Mouse (Mus musculus) embryonic facial prominence, embryonic 12.5 days (tissue): Measurements from ENCODE around the gene Ahcyl1. TPM values are rescaled to one million over a fixed set of nuclear protein-coding genes. Genes with fewer than 3 reads are reported as not detected.

Source experiments
- ATAC-seq: fragments of 200-750 bp; cut with Nextera tagmentation; 2 replicates; pipeline ENCODE4 v1.8.0; 2017; ENCODE audit not compliant: insufficient number of reproducible peaks, insufficient read depth, low FRiP score, low TSS enrichment
- H3K27ac ChIP-seq: fragments of 300-500 bp; sonication (generic); 2 replicates; pipeline ENCODE4 v1.5.1; 2016; ENCODE audit warnings: mild to moderate bottlenecking
- H3K27me3 ChIP-seq: fragments of 300-500 bp; sonication (generic); 2 replicates; pipeline ENCODE4 v1.6.1; 2016; ENCODE audit warnings: mild to moderate bottlenecking, moderate library complexity
- H3K36me3 ChIP-seq: fragments of 300-500 bp; sonication (generic); 2 replicates; pipeline ENCODE4 v1.6.1; 2016; ENCODE audit warnings: mild to moderate bottlenecking
- H3K4me1 ChIP-seq: fragments of 300-500 bp; sonication (generic); 2 replicates; pipeline ENCODE4 v1.6.1; 2016
- H3K4me2 ChIP-seq: fragments of 300-500 bp; sonication (generic); replicated peaks from 2 replicates; pipeline ENCODE4 v1.6.1; 2016; ENCODE audit warnings: mild to moderate bottlenecking, moderate library complexity
- H3K4me3 ChIP-seq: fragments of 300-500 bp; sonication (generic); 2 replicates; pipeline ENCODE4 v1.5.1; 2016; ENCODE audit warnings: mild to moderate bottlenecking
- H3K9ac ChIP-seq: fragments of 300-500 bp; sonication (generic); 2 replicates; pipeline ENCODE4 v1.6.1; 2016; ENCODE audit warnings: mild to moderate bottlenecking, moderate library complexity
- H3K9me3 ChIP-seq: fragments of 300-500 bp; sonication (generic); 2 replicates; pipeline ENCODE4 v1.6.1; 2016; ENCODE audit warnings: mild to moderate bottlenecking, moderate library complexity
- WGBS: fragments of 180-500 bp; shearing (Covaris S2); methylation state at CpG from one replicate; pipeline ENCODE4 v1.1.7; 2016; 5-methylcytosine and 5-hydroxymethylcytosine counted together
- polyA plus RNA-seq: library from polyadenylated mRNA; unstranded; fragments of >200 nt; fragmentation: Nextera tagmentation; extraction: Ambion mirVana; gene quantifications from 2 replicates; pipeline ENCODE4 v1.2.1, GENCODE M21; 2016

Gene Ahcyl1
- 110 and 119 TPM in 2 replicates for polyA plus RNA-seq

GRCm38 (mm10) chr3:107695948-107696881 is at the start of gene Ahcyl1:
Gene Ahcyl1, minus strand, starts transcription at chr3:107696560.
- Histone ChIP-seq H3K27ac (peak within 1 kb of the TSS; percentile 93), H3K4me3 (peak within 1 kb of the TSS; percentile 81), H3K27me3 (no peaks in the 10 kb centered on the region), H3K4me2 (peak within 1 kb of the TSS; percentile 88), H3K9me3 (no peaks in the 10 kb centered on the region), H3K9ac (peak within 1 kb of the TSS; percentile 94), H3K4me1 (peaks cover 20% of the 10 kb centered on the region), H3K36me3 (no peaks in the 10 kb centered on the region)
- peak; percentile 98 for ATAC-seq
- under 1% methylated on average over 93 of the region's 93 CpGs for WGBS

- no peaks in the 10 kb centered on the region for H3K9me3 ChIP-seq
- no peak overlapping the region for H3K9ac ChIP-seq
- peaks cover 27% of the 10 kb centered on the region for H3K36me3 ChIP-seq
- 76% methylated on average over 3 of the region's 3 CpGs for WGBS
- H3K27me3 ChIP-seq: no peaks in the 10 kb centered on the region
- peaks cover 13% of the 10 kb centered on the region for H3K4me1 ChIP-seq
- no peak for ATAC-seq
- no peak overlapping the region for H3K4me2 ChIP-seq
- no peak overlapping the region for H3K4me3 ChIP-seq
- H3K27ac ChIP-seq: no peak overlapping the region
Observed at GRCm38 (mm10) chr3:107746026-107746425, 49.7 kb upstream of the Ahcyl1 start.

GRCm38 (mm10) chr3:107743650-107744049 is 47.3 kb upstream of the Ahcyl1 start:
- no peaks in the 10 kb centered on the region for H3K9me3 ChIP-seq
- H3K27ac ChIP-seq: no peak overlapping the region
- no peak overlapping the region for H3K9ac ChIP-seq
- peaks cover 25% of the 10 kb centered on the region; the same call in 1 of the 2 replicates for H3K36me3 ChIP-seq
- no peak overlapping the region for H3K4me3 ChIP-seq
- H3K4me2 ChIP-seq: no peak overlapping the region
- WGBS: 89% methylated on average over 1 of the region's 1 CpGs
- ATAC-seq: no peak
- no peaks in the 10 kb centered on the region for H3K27me3 ChIP-seq
- peaks cover 25% of the 10 kb centered on the region for H3K4me1 ChIP-seq

- ATAC-seq: no peak
- Histone ChIP-seq H3K4me3 (no peak overlapping the region), H3K4me1 (peaks cover 25% of the 10 kb centered on the region), H3K4me2 (no peak overlapping the region), H3K27me3 (no peaks in the 10 kb centered on the region), H3K36me3 (peaks cover 19% of the 10 kb centered on the region; the same call in 1 of the 2 replicates), H3K9me3 (no peaks in the 10 kb centered on the region), H3K27ac (no peak overlapping the region), H3K9ac (no peak overlapping the region)
- 34% methylated on average over 3 of the region's 3 CpGs for WGBS
Observed at GRCm38 (mm10) chr3:107743107-107743506, 46.7 kb upstream of the Ahcyl1 start.

- Histone ChIP-seq H3K4me2 (no peak overlapping the region), H3K4me3 (no peak overlapping the region), H3K9me3 (no peaks in the 10 kb centered on the region), H3K27me3 (no peaks in the 10 kb centered on the region), H3K27ac (0 out of 2 replicates have a peak overlapping the region, but pooled peaks have one; percentile 80), H3K4me1 (peaks cover 25% of the 10 kb centered on the region), H3K9ac (no peak overlapping the region), H3K36me3 (peaks cover 15% of the 10 kb centered on the region; the same call in 1 of the 2 replicates)
- ATAC-seq: no peak
- WGBS: 85% methylated on average over 10 of the region's 10 CpGs
Observed at GRCm38 (mm10) chr3:107742071-107742710, 45.8 kb upstream of the Ahcyl1 start.

GRCm38 (mm10) chr3:107741387-107741786 is 45.0 kb upstream of the Ahcyl1 start:
- no peak for ATAC-seq

GRCm38 (mm10) chr3:107740578-107741207 is 44.3 kb upstream of the Ahcyl1 start:
- Histone ChIP-seq H3K9ac (no peak overlapping the region), H3K4me1 (peaks cover 25% of the 10 kb centered on the region), H3K36me3 (0 out of 2 replicates have a peak, but pooled peaks cover 2% of the 10 kb centered on the region), H3K27ac (peak overlapping the region; percentile 80), H3K4me2 (no peak overlapping the region), H3K4me3 (no peak overlapping the region), H3K27me3 (no peaks in the 10 kb centered on the region), H3K9me3 (no peaks in the 10 kb centered on the region)
- 7% methylated on average over 6 of the region's 6 CpGs for WGBS
- ATAC-seq: peak; percentile 85; the same call in 1 of the 2 replicates

More at GRCm38 (mm10) chr3:107741387-107741786, 45.0 kb upstream of the Ahcyl1 start:
- peaks cover 25% of the 10 kb centered on the region for H3K4me1 ChIP-seq
- H3K4me2 ChIP-seq: no peak overlapping the region
- no peak overlapping the region for H3K9ac ChIP-seq
- H3K27me3 ChIP-seq: no peaks in the 10 kb centered on the region
- H3K27ac ChIP-seq: peak overlapping the region; percentile 80
- 0 out of 2 replicates have a peak, but pooled peaks cover 9% of the 10 kb centered on the region for H3K36me3 ChIP-seq
- H3K4me3 ChIP-seq: no peak overlapping the region
- no peaks in the 10 kb centered on the region for H3K9me3 ChIP-seq

- Histone ChIP-seq H3K27me3 (no peaks in the 10 kb centered on the region), H3K9ac (no peak overlapping the region), H3K9me3 (no peaks in the 10 kb centered on the region), H3K27ac (peak overlapping the region; percentile 80), H3K4me2 (no peak overlapping the region), H3K4me3 (no peak overlapping the region), H3K4me1 (peaks cover 25% of the 10 kb centered on the region), H3K36me3 (no peaks in the 10 kb centered on the region)
- 66% methylated on average over 2 of the region's 2 CpGs for WGBS
- ATAC-seq: no peak
Observed at GRCm38 (mm10) chr3:107739966-107740365, 43.6 kb upstream of the Ahcyl1 start.

- H3K27ac ChIP-seq: peak overlapping the region; percentile 80
- H3K4me2 ChIP-seq: no peak overlapping the region
- ATAC-seq: no peak
- peaks cover 25% of the 10 kb centered on the region for H3K4me1 ChIP-seq
- no peak overlapping the region for H3K9ac ChIP-seq
- H3K27me3 ChIP-seq: no peaks in the 10 kb centered on the region
- no peaks in the 10 kb centered on the region for H3K9me3 ChIP-seq
- no peaks in the 10 kb centered on the region for H3K36me3 ChIP-seq
- WGBS: 72% methylated on average over 3 of the region's 3 CpGs
- H3K4me3 ChIP-seq: no peak overlapping the region
Observed at GRCm38 (mm10) chr3:107739456-107739855, 43.1 kb upstream of the Ahcyl1 start.

GRCm38 (mm10) chr3:107738620-107739019 is 42.3 kb upstream of the Ahcyl1 start:
- no peaks in the 10 kb centered on the region for H3K9me3 ChIP-seq

GRCm38 (mm10) chr3:107737609-107738190 is 41.3 kb upstream of the Ahcyl1 start:
- Histone ChIP-seq H3K27ac (no peak overlapping the region), H3K27me3 (no peaks in the 10 kb centered on the region), H3K4me2 (no peak overlapping the region), H3K9me3 (no peaks in the 10 kb centered on the region), H3K36me3 (no peaks in the 10 kb centered on the region), H3K4me3 (no peak overlapping the region), H3K4me1 (peaks cover 21% of the 10 kb centered on the region), H3K9ac (no peak overlapping the region)
- WGBS: 59% methylated on average over 1 of the region's 1 CpGs
- ATAC-seq: no peak

More at GRCm38 (mm10) chr3:107738620-107739019, 42.3 kb upstream of the Ahcyl1 start:
- Histone ChIP-seq H3K4me1 (peaks cover 25% of the 10 kb centered on the region), H3K27me3 (no peaks in the 10 kb centered on the region), H3K9ac (no peak overlapping the region), H3K4me3 (no peak overlapping the region), H3K4me2 (no peak overlapping the region), H3K36me3 (no peaks in the 10 kb centered on the region), H3K27ac (no peak overlapping the region)
- WGBS: 82% methylated on average over 1 of the region's 1 CpGs
- no peak for ATAC-seq
